Comparison of ENCODE assay signal across 9 mouse cellular contexts in genomic region chr5:24597221-24597728, GRCm38 (mm10). TPM values are rescaled to one million over a fixed set of nuclear protein-coding genes. Genes with fewer than 3 reads are reported as not detected.
A peak's percentile ranks its signal among the peaks of the same experiment; 100 is the strongest.
DNase-seq lines count a peak whose midpoint lies in the region; ATAC-seq lines count a peak whose summit lies in the region.
"Had no signal": no experiment of that assay in that cellular context is flagged by ENCODE, and none has a peak within 500 bp of the region (broad histone marks: within the 10 kb centered on the region; RNA-seq: fewer than 3 reads in every experiment).

No protein-coding gene starts in this region.

- H3K4me2 ChIP-seq in liver, embryonic 15.5 days: 0 out of 2 replicates have a peak overlapping the region, but pooled peaks have one; percentile 15
- 0 out of 2 replicates have a peak overlapping the region, but pooled peaks have one; percentile 19 for H3K4me2 ChIP-seq in neural tube, embryonic 11.5 days (ENCODE audit: low read depth)

- H3K9ac ChIP-seq in liver, embryonic 15.5 days: no peak overlapping the region
- H3K9ac ChIP-seq in neural tube, embryonic 11.5 days (ENCODE audit: low read length): peak overlapping the region; percentile 35

- peak; percentile 78 for ATAC-seq in CD4-positive, CD25-positive, alpha-beta regulatory T cell, adult 4 months
- ATAC-seq in granulocyte monocyte progenitor cell, adult 5-6 weeks (replicated peaks; ENCODE audit: poor library complexity, severe bottlenecking): peak; percentile 55
- no peak for ATAC-seq in liver, embryonic 15.5 days (ENCODE audit: insufficient read depth)
- ATAC-seq in neural tube, embryonic 11.5 days (ENCODE audit: insufficient read depth, low FRiP score, low TSS enrichment): 0 out of 2 replicates have a peak, but pooled peaks have one; percentile 25

- no peak overlapping the region for H3K4me3 ChIP-seq in liver, embryonic 15.5 days (replicated peaks)
- H3K4me3 ChIP-seq in neural tube, embryonic 11.5 days (ENCODE audit: low read depth, low read length): no peak overlapping the region

- H3K4me1 ChIP-seq in liver, embryonic 15.5 days (replicated peaks): peaks cover 28% of the 10 kb centered on the region
- peaks cover 45% of the 10 kb centered on the region for H3K4me1 ChIP-seq in neural tube, embryonic 11.5 days (ENCODE audit: control insufficient read depth, insufficient read depth, low read length)

- peaks cover 80% of the 10 kb centered on the region for H3K27me3 ChIP-seq in liver, embryonic 15.5 days
- peaks cover 7% of the 10 kb centered on the region; the same call in 1 of the 2 replicates for H3K27me3 ChIP-seq in neural tube, embryonic 11.5 days (ENCODE audit: control insufficient read depth, insufficient read depth, low read length)

- H3K27ac ChIP-seq in liver, embryonic 15.5 days (replicated peaks): no peak overlapping the region
- H3K27ac ChIP-seq in neural tube, embryonic 11.5 days (ENCODE audit: low read depth, low read length): peak overlapping the region; percentile 74

- no peaks in the 10 kb centered on the region for H3K9me3 ChIP-seq in liver, embryonic 15.5 days (replicated peaks)
- H3K9me3 ChIP-seq in neural tube, embryonic 11.5 days (ENCODE audit: control insufficient read depth, low read length): no peaks in the 10 kb centered on the region

- DNase-seq in adrenal gland, adult 8-10 months: peak; percentile 59
- peak; percentile 67 for DNase-seq in embryo, embryonic 11.5 days (ENCODE audit: low read depth, low spot score)
- DNase-seq in kidney, adult 8-10 months: peak; percentile 78 to 88
- peak; percentile 78 for DNase-seq in neural tube, embryonic 11.5 days (ENCODE audit: low spot score)
- DNase-seq in thymus, postnatal 14 days: peak; percentile 77

- H3K36me3 ChIP-seq in liver, embryonic 15.5 days (replicated peaks): no peaks in the 10 kb centered on the region
- H3K36me3 ChIP-seq in neural tube, embryonic 11.5 days (ENCODE audit: control insufficient read depth, insufficient read depth, low read length): peaks cover 2% of the 10 kb centered on the region

- 28% methylated on average over 2 of the region's 2 CpGs for WGBS in liver, embryonic 15.5 days (ENCODE audit: insufficient replicate concordance)
- WGBS in neural tube, embryonic 11.5 days: 46% methylated on average over 2 of the region's 2 CpGs

RNA-seq across cellular contexts. Expression of gene Chpf2, which starts 10.7 kb away (rescaled TPM):
- 10 to 100 TPM in 1 of 2 experiments, 1 to 10 TPM in 1; 9.3 to 15.6 TPM for polyA plus RNA-seq in CD4-positive, CD25-positive, alpha-beta regulatory T cell, adult 4 months (2017; shearing (Covaris generic))
- 10 to 100 TPM; 38.1 to 70.3 (median 57.1) TPM for total RNA-seq in adrenal gland, adult 8-10 months (2022)
- 17.8 and 17.9 TPM in 2 replicates for total RNA-seq in granulocyte monocyte progenitor cell, adult 5-6 weeks (2014; fragmentation: Nextera tagmentation)
- 10.4 and 29.2 TPM in 2 replicates for total RNA-seq in granulocyte monocyte progenitor cell, adult 5-6 weeks (2017)
- 10.5 and 13.4 TPM in 2 replicates for polyA plus RNA-seq in liver, embryonic 15.5 days (2015; fragmentation: Nextera tagmentation; extraction: Ambion mirVana)
- polyA plus RNA-seq in neural tube, embryonic 11.5 days (2014; fragmentation: Nextera tagmentation; extraction: Ambion mirVana): 10.3 and 13.0 TPM in 2 replicates

RNA-seq across cellular contexts. Expression of gene Abcf2, which starts 20.0 kb away (rescaled TPM):
- 10 to 100 TPM; 62.1 to 87.7 TPM for polyA plus RNA-seq in CD4-positive, CD25-positive, alpha-beta regulatory T cell, adult 4 months (2017; shearing (Covaris generic))
- total RNA-seq in adrenal gland, adult 8-10 months (2022): 10 to 100 TPM; 59.5 to 89.6 (median 75.2) TPM
- 51.6 and 74.3 TPM in 2 replicates for total RNA-seq in granulocyte monocyte progenitor cell, adult 5-6 weeks (2014; fragmentation: Nextera tagmentation)
- total RNA-seq in granulocyte monocyte progenitor cell, adult 5-6 weeks (2017): 98.3 and 98.8 TPM in 2 replicates
- 43.2 and 44.4 TPM in 2 replicates for polyA plus RNA-seq in liver, embryonic 15.5 days (2015; fragmentation: Nextera tagmentation; extraction: Ambion mirVana)
- 136 and 147 TPM in 2 replicates for polyA plus RNA-seq in neural tube, embryonic 11.5 days (2014; fragmentation: Nextera tagmentation; extraction: Ambion mirVana)

RNA-seq across cellular contexts. Expression of gene Smarcd3, which starts 26.9 kb away (rescaled TPM):
- under 1 TPM; 0.48 to 0.61 TPM for polyA plus RNA-seq in CD4-positive, CD25-positive, alpha-beta regulatory T cell, adult 4 months (2017; shearing (Covaris generic))
- 10 to 100 TPM; 14.3 to 42.2 (median 24.7) TPM for total RNA-seq in adrenal gland, adult 8-10 months (2022)
- not detected in 2 replicates for total RNA-seq in granulocyte monocyte progenitor cell, adult 5-6 weeks (2014; fragmentation: Nextera tagmentation)
- 0.05 and 0.34 TPM in 2 replicates for total RNA-seq in granulocyte monocyte progenitor cell, adult 5-6 weeks (2017)
- polyA plus RNA-seq in liver, embryonic 15.5 days (2015; fragmentation: Nextera tagmentation; extraction: Ambion mirVana): 1.3 and 1.5 TPM in 2 replicates
- polyA plus RNA-seq in neural tube, embryonic 11.5 days (2014; fragmentation: Nextera tagmentation; extraction: Ambion mirVana): 43.7 and 49.3 TPM in 2 replicates

RNA-seq across cellular contexts. Expression of gene 4931409K22Rik, which starts 40.7 kb away (rescaled TPM):
- not detected for polyA plus RNA-seq in CD4-positive, CD25-positive, alpha-beta regulatory T cell, adult 4 months (2017; shearing (Covaris generic))
- total RNA-seq in adrenal gland, adult 8-10 months (2022): not detected
- not detected in 2 replicates for total RNA-seq in granulocyte monocyte progenitor cell, adult 5-6 weeks (2014; fragmentation: Nextera tagmentation)
- total RNA-seq in granulocyte monocyte progenitor cell, adult 5-6 weeks (2017): not detected in 2 replicates
- polyA plus RNA-seq in liver, embryonic 15.5 days (2015; fragmentation: Nextera tagmentation; extraction: Ambion mirVana): not detected in 2 replicates
- not detected in 2 replicates for polyA plus RNA-seq in neural tube, embryonic 11.5 days (2014; fragmentation: Nextera tagmentation; extraction: Ambion mirVana)
- total RNA-seq: gastrocnemius, postnatal 36 days had no signal

RNA-seq across cellular contexts. Expression of gene Asb10, which starts 56.5 kb away (rescaled TPM):
- not detected for polyA plus RNA-seq in CD4-positive, CD25-positive, alpha-beta regulatory T cell, adult 4 months (2017; shearing (Covaris generic))
- under 1 TPM; 0.37 to 0.75 (median 0.59) TPM for total RNA-seq in adrenal gland, adult 8-10 months (2022)
- not detected in 2 replicates for total RNA-seq in granulocyte monocyte progenitor cell, adult 5-6 weeks (2014; fragmentation: Nextera tagmentation)
- not detected in 2 replicates for total RNA-seq in granulocyte monocyte progenitor cell, adult 5-6 weeks (2017)
- 0.07 and 0.12 TPM in 2 replicates for polyA plus RNA-seq in liver, embryonic 15.5 days (2015; fragmentation: Nextera tagmentation; extraction: Ambion mirVana)
- 0.38 TPM in 1 of 2 replicates, not detected in the other for polyA plus RNA-seq in neural tube, embryonic 11.5 days (2014; fragmentation: Nextera tagmentation; extraction: Ambion mirVana)

Comparison
In these comparisons a context has a peak if more than half of its experiments do, and no peak if none do; other contexts are left out.
1. RNA of gene Smarcd3, which starts 26.9 kb away (polyA plus RNA-seq): 43.7 to 49.3 TPM in neural tube, embryonic 11.5 days; 1.3 to 1.5 TPM in liver, embryonic 15.5 days and 0.48 to 0.61 TPM in CD4-positive, CD25-positive, alpha-beta regulatory T cell, adult 4 months; every median in the first group is over 10 times any median in the second.
2. Peak in every context shown above with its lines, with median percentiles within 50 percentile points of each other: DNase-seq.